Mouse (Mus musculus): ENCODE results near the gene Klc1.

GRCm38 (mm10) chr12:111712476-111712875, 46.2 kb upstream of the Klc1 start:
- TF ChIP-seq REST (IDR thresholded peaks at IDR 0.05; ENCODE audit: insufficient read depth, insufficient read length) (no peak), MYOG (IDR thresholded peaks at IDR 0.05; ENCODE audit: control insufficient read depth in 1 of 3, insufficient read depth in 1 of 3, insufficient read length in 2 of 3, low read depth in 2 of 3) (no peak), POLR2A (IDR thresholded peaks at IDR 0.05; ENCODE audit: insufficient read length, low read depth) (no peak), TCF12 (IDR thresholded peaks at IDR 0.05; ENCODE audit: insufficient read depth, poor library complexity, severe bottlenecking) (no peak), CEBPB (IDR thresholded peaks at IDR 0.05; ENCODE audit: insufficient read depth, poor library complexity, severe bottlenecking) (no peak), SRF (IDR thresholded peaks at IDR 0.05; ENCODE audit: control insufficient read depth, insufficient read length, low read depth) (no peak), TCF3 (IDR thresholded peaks at IDR 0.05; ENCODE audit: insufficient read length, low read depth) (no peak), MAX (IDR thresholded peaks at IDR 0.05; ENCODE audit: low read depth) (no peak), USF1 (IDR thresholded peaks at IDR 0.05; ENCODE audit: low read depth) (no peak), MYOD1 (IDR thresholded peaks at IDR 0.05; ENCODE audit: control insufficient read depth in 1 of 3, insufficient read length in 2 of 3, low read depth in 2 of 3) (no peak), E2F4 (IDR thresholded peaks at IDR 0.05; ENCODE audit: insufficient read depth) (no peak), POLR2AphosphoS2 (IDR thresholded peaks at IDR 0.05; ENCODE audit: insufficient read length, low read depth) (no peak)

All from myocyte (in vitro differentiated cells).